Mouse (Mus musculus): ENCODE results near the gene Gm9945. TPM values are rescaled to one million over a fixed set of nuclear protein-coding genes. Genes with fewer than 3 reads are reported as not detected.

The Gm9945 gene
- total RNA-seq, 2 experiments from 2014 or later = not detected

- ATAC-seq (replicated peaks; ENCODE audit: low FRiP score, low TSS enrichment, poor library complexity, severe bottlenecking) = no peak; the same call in 1 of the 2 replicates
Observed at GRCm38 (mm10) chr11:53519207-53520121, 39.5 kb downstream of the Gm9945 start, which contains the start of gene Sept8. TSS of gene Sept8 (plus strand) at chr11:53519257.

GRCm38 (mm10) chr11:53520122-53520978 is 40.4 kb downstream of the Gm9945 start:
- peak; percentile 79 for ATAC-seq (replicated peaks; ENCODE audit: low FRiP score, low TSS enrichment, poor library complexity, severe bottlenecking)

- peak; percentile 30 for ATAC-seq (replicated peaks; ENCODE audit: low FRiP score, low TSS enrichment, poor library complexity, severe bottlenecking)
Observed at GRCm38 (mm10) chr11:53521120-53521820, 41.3 kb downstream of the Gm9945 start.

- peak; percentile 4; the same call in 1 of the 2 replicates for ATAC-seq (replicated peaks; ENCODE audit: low FRiP score, low TSS enrichment, poor library complexity, severe bottlenecking)
Observed at GRCm38 (mm10) chr11:53521821-53522131, 41.8 kb downstream of the Gm9945 start.

GRCm38 (mm10) chr11:53522362-53522761 is 42.4 kb downstream of the Gm9945 start:
- no peak for ATAC-seq (replicated peaks; ENCODE audit: low FRiP score, low TSS enrichment, poor library complexity, severe bottlenecking)

- ATAC-seq (replicated peaks; ENCODE audit: low FRiP score, low TSS enrichment, poor library complexity, severe bottlenecking) = no peak
Observed at GRCm38 (mm10) chr11:53522930-53523329, 43.0 kb downstream of the Gm9945 start.

GRCm38 (mm10) chr11:53523545-53524405 is 43.8 kb downstream of the Gm9945 start:
- no peak for ATAC-seq (replicated peaks; ENCODE audit: low FRiP score, low TSS enrichment, poor library complexity, severe bottlenecking)

- no peak for ATAC-seq (replicated peaks; ENCODE audit: low FRiP score, low TSS enrichment, poor library complexity, severe bottlenecking)
Observed at GRCm38 (mm10) chr11:53524905-53525304, 44.9 kb downstream of the Gm9945 start.

- no peak for ATAC-seq (replicated peaks; ENCODE audit: low FRiP score, low TSS enrichment, poor library complexity, severe bottlenecking)
Observed at GRCm38 (mm10) chr11:53525461-53525860, 45.5 kb downstream of the Gm9945 start.

- ATAC-seq (replicated peaks; ENCODE audit: low FRiP score, low TSS enrichment, poor library complexity, severe bottlenecking) = peak; percentile 54
Observed at GRCm38 (mm10) chr11:53528397-53529252, 48.7 kb downstream of the Gm9945 start.

GRCm38 (mm10) chr11:53529253-53529557 is 49.2 kb downstream of the Gm9945 start:
- ATAC-seq (replicated peaks; ENCODE audit: low FRiP score, low TSS enrichment, poor library complexity, severe bottlenecking) = no peak

- no peak for ATAC-seq (replicated peaks; ENCODE audit: low FRiP score, low TSS enrichment, poor library complexity, severe bottlenecking)
Observed at GRCm38 (mm10) chr11:53530001-53530400, 50.0 kb downstream of the Gm9945 start.

Other genes starting within 250 kb of the Gm9945 start
- 114 and 126 TPM in 2 replicates for gene Hspa4, start 179.7 kb upstream of the Gm9945 start, total RNA-seq (2014; fragmentation: Nextera tagmentation)
- gene Hspa4, start 179.7 kb upstream of the Gm9945 start, total RNA-seq (2017) = 598 and 714 TPM in 2 replicates
- gene Zcchc10, start 155.5 kb upstream of the Gm9945 start, total RNA-seq (2014; fragmentation: Nextera tagmentation) = 14.9 and 27.5 TPM in 2 replicates
- gene Zcchc10, start 155.5 kb upstream of the Gm9945 start, total RNA-seq (2017) = 3.8 and 8.7 TPM in 2 replicates
- 55.8 and 78.3 TPM in 2 replicates for gene Aff4, start 129.3 kb upstream of the Gm9945 start, total RNA-seq (2014; fragmentation: Nextera tagmentation)
- 39.1 and 45.0 TPM in 2 replicates for gene Aff4, start 129.3 kb upstream of the Gm9945 start, total RNA-seq (2017)
- 2.6 TPM in 1 of 2 replicates, not detected in the other for gene Leap2, start 57.0 kb upstream of the Gm9945 start, total RNA-seq (2014; fragmentation: Nextera tagmentation)
- gene Leap2, start 57.0 kb upstream of the Gm9945 start, total RNA-seq (2017) = not detected in 2 replicates
- 289 and 326 TPM in 2 replicates for gene Uqcrq, start 49.3 kb upstream of the Gm9945 start, total RNA-seq (2014; fragmentation: Nextera tagmentation)
- 30.9 and 67.9 TPM in 2 replicates for gene Uqcrq, start 49.3 kb upstream of the Gm9945 start, total RNA-seq (2017)
- gene Gdf9, start 49.1 kb upstream of the Gm9945 start, total RNA-seq (2014; fragmentation: Nextera tagmentation) = 0.24 and 0.32 TPM in 2 replicates
- gene Gdf9, start 49.1 kb upstream of the Gm9945 start, total RNA-seq (2017) = 0.42 and 0.80 TPM in 2 replicates
- gene Gm10447, start 23.1 kb upstream of the Gm9945 start, total RNA-seq (2014; fragmentation: Nextera tagmentation) = not detected in 2 replicates
- gene Gm10447, start 23.1 kb upstream of the Gm9945 start, total RNA-seq (2017) = not detected in 2 replicates
- not detected in 2 replicates for gene Shroom1, start 23.0 kb upstream of the Gm9945 start, total RNA-seq (2014; fragmentation: Nextera tagmentation)
- gene Shroom1, start 23.0 kb upstream of the Gm9945 start, total RNA-seq (2017) = not detected in 2 replicates
- not detected in 2 replicates for gene Gm9837, start 9.7 kb upstream of the Gm9945 start, total RNA-seq (2014; fragmentation: Nextera tagmentation)
- not detected in 2 replicates for gene Gm9837, start 9.7 kb upstream of the Gm9945 start, total RNA-seq (2017)
- 3.9 and 7.0 TPM in 2 replicates for gene Sowaha, start 108 bp downstream of the Gm9945 start, total RNA-seq (2014; fragmentation: Nextera tagmentation)
- gene Sowaha, start 108 bp downstream of the Gm9945 start, total RNA-seq (2017) = 3.7 and 4.7 TPM in 2 replicates
- 229 and 247 TPM in 2 replicates for gene Sept8, start 39.1 kb downstream of the Gm9945 start, total RNA-seq (2014; fragmentation: Nextera tagmentation)
- 135 and 175 TPM in 2 replicates for gene Sept8, start 39.1 kb downstream of the Gm9945 start, total RNA-seq (2017)
- gene Kif3a, start 87.2 kb downstream of the Gm9945 start, total RNA-seq (2014; fragmentation: Nextera tagmentation) = 14.4 and 14.6 TPM in 2 replicates
- 20.0 and 21.9 TPM in 2 replicates for gene Kif3a, start 87.2 kb downstream of the Gm9945 start, total RNA-seq (2017)
- not detected in 2 replicates for gene Il4, start 138.5 kb downstream of the Gm9945 start, total RNA-seq (2014; fragmentation: Nextera tagmentation)
- 3.5 and 5.0 TPM in 2 replicates for gene Il4, start 138.5 kb downstream of the Gm9945 start, total RNA-seq (2017)
- gene Il13, start 154.5 kb downstream of the Gm9945 start, total RNA-seq (2014; fragmentation: Nextera tagmentation) = not detected in 2 replicates
- not detected in 2 replicates for gene Il13, start 154.5 kb downstream of the Gm9945 start, total RNA-seq (2017)
- gene Rad50, start 227.2 kb downstream of the Gm9945 start, total RNA-seq (2014; fragmentation: Nextera tagmentation) = 53.6 and 58.6 TPM in 2 replicates
- gene Rad50, start 227.2 kb downstream of the Gm9945 start, total RNA-seq (2017) = 91.4 and 110 TPM in 2 replicates
- gene Il5, start 240.6 kb downstream of the Gm9945 start, total RNA-seq (2014; fragmentation: Nextera tagmentation) = not detected in 2 replicates
- gene Il5, start 240.6 kb downstream of the Gm9945 start, total RNA-seq (2017) = not detected in 2 replicates